Mouse (Mus musculus): Measurements from ENCODE around the gene Wdr18.
A peak's percentile ranks its signal among the peaks of the same experiment; 100 is the strongest.
"Not testable (repeated sequence)": the region's sequence is repeated elsewhere in the genome, so short reads cannot be mapped to it uniquely, and the experiment has no call there.

The Wdr18 gene

GRCm38 (mm10) chr10:79946752-79947322 is 13.1 kb upstream of the Wdr18 start:
- peak; percentile 60 for DNase-seq (ENCODE audit: low spot score)

- DNase-seq (ENCODE audit: low spot score) = no peak
Measured at GRCm38 (mm10) chr10:79947502-79947901, 12.4 kb upstream of the Wdr18 start.

GRCm38 (mm10) chr10:79949873-79950272 is 10.1 kb upstream of the Wdr18 start:
- no peak for DNase-seq (ENCODE audit: low spot score)

GRCm38 (mm10) chr10:79950661-79951060 is 9.3 kb upstream of the Wdr18 start:
- DNase-seq (ENCODE audit: low spot score) = no peak

- no peak for DNase-seq (ENCODE audit: low spot score)
Measured at GRCm38 (mm10) chr10:79953946-79954345, 6.0 kb upstream of the Wdr18 start.

GRCm38 (mm10) chr10:79955691-79956090 is 4.3 kb upstream of the Wdr18 start:
- DNase-seq (ENCODE audit: low spot score) = no peak

- DNase-seq (ENCODE audit: low spot score) = peak; percentile 40
Measured at GRCm38 (mm10) chr10:79956643-79957154, 3.3 kb upstream of the Wdr18 start.

- peak; percentile 91 for DNase-seq (ENCODE audit: low spot score)
Measured at GRCm38 (mm10) chr10:79958140-79958816, 1.7 kb upstream of the Wdr18 start.

GRCm38 (mm10) chr10:79959412-79959811 is 540 bp upstream of the Wdr18 start:
- not testable (repeated sequence) for DNase-seq (ENCODE audit: low spot score)

GRCm38 (mm10) chr10:79960671-79961294 is 831 bp downstream of the Wdr18 start:
- DNase-seq (ENCODE audit: low spot score) = no peak

- no peak for DNase-seq (ENCODE audit: low spot score)
Measured at GRCm38 (mm10) chr10:79964727-79965126, 4.8 kb downstream of the Wdr18 start.

- DNase-seq (ENCODE audit: low spot score) = no peak
Measured at GRCm38 (mm10) chr10:79965325-79965724, 5.4 kb downstream of the Wdr18 start.

GRCm38 (mm10) chr10:79966886-79967400 is 7.0 kb downstream of the Wdr18 start:
- DNase-seq (ENCODE audit: low spot score) = no peak

GRCm38 (mm10) chr10:79968181-79968580 is 8.2 kb downstream of the Wdr18 start:
- no peak for DNase-seq (ENCODE audit: low spot score)

- DNase-seq (ENCODE audit: low spot score) = no peak
Measured at GRCm38 (mm10) chr10:79969124-79969568, 9.2 kb downstream of the Wdr18 start.

GRCm38 (mm10) chr10:79970415-79971182 is 10.6 kb downstream of the Wdr18 start, which contains the start of gene Grin3b:
Grin3b (plus strand) TSS chr10:79970715.
- DNase-seq (ENCODE audit: low spot score) = peak; percentile 26

GRCm38 (mm10) chr10:79971183-79971497 is 11.2 kb downstream of the Wdr18 start:
- DNase-seq (ENCODE audit: low spot score) = peak; percentile 52

GRCm38 (mm10) chr10:79972831-79973230 is 12.9 kb downstream of the Wdr18 start:
- DNase-seq (ENCODE audit: low spot score) = no peak

GRCm38 (mm10) chr10:79974087-79974486 is 14.1 kb downstream of the Wdr18 start:
- DNase-seq (ENCODE audit: low spot score) = no peak

- no peak for DNase-seq (ENCODE audit: low spot score)
Measured at GRCm38 (mm10) chr10:79974668-79975067, 14.7 kb downstream of the Wdr18 start.

GRCm38 (mm10) chr10:79976071-79976721 is 16.2 kb downstream of the Wdr18 start:
- DNase-seq (ENCODE audit: low spot score) = no peak

- DNase-seq (ENCODE audit: low spot score) = no peak
Measured at GRCm38 (mm10) chr10:79976722-79977107, 16.8 kb downstream of the Wdr18 start.

Data from embryo, embryonic 10.5 days (tissue).